Mouse (Mus musculus) heart, adult 2 months (tissue): ENCODE measurements at regions not wholly inside any gene's neighbourhood (a gene's known extent, or its start where the extent isn't known, plus 50 kb on each side); places are given as distances from the start of the nearest gene placed in this dataset.

Source experiments
- DNase-seq, 2 experiments: peaks; one replicate each; pipeline ENCODE4 v3.0.0; 2021
- H3K27ac ChIP-seq: fragments of 200-600 bp; 2 replicates; pipeline ENCODE4 v1.8.1; 2022
- H3K27me3 ChIP-seq: fragments of 200-500 bp; 2 replicates; pipeline ENCODE4 v1.6.1; 2012; ENCODE audit warnings: mild to moderate bottlenecking, low read length, inconsistent platforms, mixed read lengths; ENCODE audit not compliant: control insufficient read depth, insufficient read depth
- H3K36me3 ChIP-seq: fragments of 200-500 bp; 2 replicates; pipeline ENCODE4 v1.6.1; 2012; ENCODE audit warnings: low read length, inconsistent platforms; ENCODE audit not compliant: control insufficient read depth, insufficient read depth
- H3K4me1 ChIP-seq: fragments of 200-500 bp; 2 replicates; pipeline ENCODE4 v1.6.1; 2011; ENCODE audit warnings: low read length; ENCODE audit not compliant: control insufficient read depth, insufficient read depth
- H3K4me3 ChIP-seq: fragments of 200-600 bp; 2 replicates; pipeline ENCODE4 v1.8.1; 2022
- H3K79me2 ChIP-seq: fragments of 200-500 bp; replicated peaks from 2 replicates; pipeline ENCODE4 v1.6.1; 2012; ENCODE audit warnings: mild to moderate bottlenecking, inconsistent platforms, low read length, moderate library complexity, mixed read lengths; ENCODE audit not compliant: control insufficient read depth, insufficient read depth
- H3K9ac ChIP-seq: fragments of 200-500 bp; 2 replicates; pipeline ENCODE4 v1.6.1; 2012; ENCODE audit warnings: low read depth, mild to moderate bottlenecking, control low read depth, inconsistent platforms, low read length, mixed read lengths
- CTCF ChIP-seq: fragments of 200-600 bp; IDR thresholded peaks from 2 replicates; pipeline ENCODE4 v1.8.1; 2022; ENCODE audit warnings: antibody characterized with exemption, mild to moderate bottlenecking, moderate library complexity
- EP300 ChIP-seq: fragments of 200-500 bp; IDR thresholded peaks from 2 replicates; pipeline ENCODE4 v1.6.1; 2011; ENCODE audit warnings: low read depth, low read length, control low read depth; ENCODE audit not compliant: insufficient read depth
- POLR2A ChIP-seq: fragments of 200-500 bp; IDR thresholded peaks from 2 replicates; pipeline ENCODE4 v1.6.1; 2011; ENCODE audit warnings: mild to moderate bottlenecking, low read depth, low read length, control low read depth; ENCODE audit not compliant: insufficient read depth
- WGBS: fragments of 180-500 bp; shearing (Covaris S2); methylation state at CpG from one replicate; pipeline ENCODE4 v1.1.7; 2018; 5-methylcytosine and 5-hydroxymethylcytosine counted together
- intact Hi-C: fragments of 180-260 bp; cut with DNase I; formaldehyde crosslinking; loops from one replicate; pipeline ENCODE4 v1.15.1; 2025

GRCm38 (mm10) chr15:5758690-5759089, 514.7 kb upstream of the Ptger4 start:
- no peak for TF ChIP-seq CTCF
- no peak for TF ChIP-seq EP300
- TF ChIP-seq POLR2A = no peak
- DNase-seq = no peak
- Histone ChIP-seq H3K27ac (no peak overlapping the region), H3K4me1 (no peaks in the 10 kb centered on the region), H3K4me3 (no peak overlapping the region), H3K79me2 (no peaks in the 10 kb centered on the region), H3K9ac (no peak overlapping the region), H3K27me3 (no peaks in the 10 kb centered on the region), H3K36me3 (no peaks in the 10 kb centered on the region)
- WGBS = 83% methylated on average over 2 of the region's 2 CpGs
- intact Hi-C loops = no loop called here

GRCm38 (mm10) chr15:5762216-5762615, 518.2 kb upstream of the Ptger4 start:
- H3K27ac ChIP-seq = no peak overlapping the region
- H3K4me1 ChIP-seq = no peaks in the 10 kb centered on the region
- no peak for DNase-seq
- H3K4me3 ChIP-seq = no peak overlapping the region
- H3K27me3 ChIP-seq = no peaks in the 10 kb centered on the region
- no peak for TF ChIP-seq POLR2A
- TF ChIP-seq CTCF = no peak
- TF ChIP-seq EP300 = no peak
- no peaks in the 10 kb centered on the region for H3K79me2 ChIP-seq
- WGBS = 85% methylated on average over 4 of the region's 4 CpGs
- H3K9ac ChIP-seq = no peak overlapping the region
- intact Hi-C loops = no loop called here
- H3K36me3 ChIP-seq = no peaks in the 10 kb centered on the region

- no peak for TF ChIP-seq POLR2A
- TF ChIP-seq CTCF = no peak
- no peak for TF ChIP-seq EP300
- no peaks in the 10 kb centered on the region for H3K27me3 ChIP-seq
- intact Hi-C loops = no loop called here
- DNase-seq = no peak
- no peaks in the 10 kb centered on the region for H3K36me3 ChIP-seq
- H3K9ac ChIP-seq = no peak overlapping the region
- H3K79me2 ChIP-seq = no peaks in the 10 kb centered on the region
- 63% methylated on average over 4 of the region's 4 CpGs for WGBS
- H3K4me3 ChIP-seq = no peak overlapping the region
- no peaks in the 10 kb centered on the region for H3K4me1 ChIP-seq
- H3K27ac ChIP-seq = no peak overlapping the region
These were observed 522.5 kb upstream of the Dab2 start for GRCm38 (mm10) chr15:5777074-5777473.

GRCm38 (mm10) chr15:5799917-5800316, 499.7 kb upstream of the Dab2 start:
- no peak overlapping the region for H3K4me3 ChIP-seq
- H3K4me1 ChIP-seq = no peaks in the 10 kb centered on the region
- intact Hi-C loops = no loop called here
- H3K9ac ChIP-seq = no peak overlapping the region
- H3K27me3 ChIP-seq = no peaks in the 10 kb centered on the region
- WGBS = 83% methylated on average over 3 of the region's 3 CpGs
- no peak for DNase-seq
- no peaks in the 10 kb centered on the region for H3K79me2 ChIP-seq
- TF ChIP-seq CTCF = no peak
- TF ChIP-seq POLR2A = no peak
- no peak for TF ChIP-seq EP300
- H3K36me3 ChIP-seq = no peaks in the 10 kb centered on the region
- H3K27ac ChIP-seq = no peak overlapping the region

GRCm38 (mm10) chr15:5811154-5811732, 488.3 kb upstream of the Dab2 start:
- intact Hi-C loops = no loop called here
- H3K4me1 ChIP-seq = no peaks in the 10 kb centered on the region
- H3K9ac ChIP-seq = no peak overlapping the region
- TF ChIP-seq CTCF = no peak
- no peak for TF ChIP-seq EP300
- TF ChIP-seq POLR2A = no peak
- H3K4me3 ChIP-seq = no peak overlapping the region
- no peak for DNase-seq
- 70% methylated on average over 9 of the region's 9 CpGs for WGBS
- no peak overlapping the region for H3K27ac ChIP-seq
- H3K79me2 ChIP-seq = no peaks in the 10 kb centered on the region
- H3K27me3 ChIP-seq = no peaks in the 10 kb centered on the region
- H3K36me3 ChIP-seq = no peaks in the 10 kb centered on the region

- Histone ChIP-seq H3K4me1 (no peaks in the 10 kb centered on the region), H3K27me3 (no peaks in the 10 kb centered on the region), H3K9ac (no peak overlapping the region), H3K4me3 (no peak overlapping the region), H3K36me3 (no peaks in the 10 kb centered on the region), H3K27ac (no peak overlapping the region), H3K79me2 (no peaks in the 10 kb centered on the region)
- intact Hi-C loops = no loop called here
- WGBS = 92% methylated on average over 1 of the region's 1 CpGs
- TF ChIP-seq EP300 (no peak), POLR2A (no peak), CTCF (no peak)
- no peak for DNase-seq
These were observed 487.6 kb upstream of the Dab2 start for GRCm38 (mm10) chr15:5811958-5812357.
